Mouse (Mus musculus) hindbrain, embryonic 11.5 days (tissue): ENCODE measurements at regions not wholly inside any gene's neighbourhood (a gene's known extent, or its start where the extent isn't known, plus 50 kb on each side); places are given as distances from the start of the nearest gene placed in this dataset.
A peak's percentile ranks its signal among the peaks of the same experiment; 100 is the strongest.

Experiments used
- ATAC-seq: fragments of 200-750 bp; cut with Nextera tagmentation; 2 replicates; pipeline ENCODE4 v1.8.0; 2017; ENCODE audit warnings: mild to moderate bottlenecking, moderate TSS enrichment, moderate library complexity; ENCODE audit not compliant: low FRiP score
- DNase-seq: peaks from one replicate; pipeline ENCODE4 v3.0.0-alpha.2; 2015; ENCODE audit warnings: low spot score
- H3K27ac ChIP-seq: fragments of 300-500 bp; sonication (generic); 2 replicates; pipeline ENCODE4 v1.5.1; 2014; ENCODE audit warnings: mild to moderate bottlenecking, low read depth, low read length
- H3K27me3 ChIP-seq: fragments of 300-500 bp; sonication (generic); 2 replicates; pipeline ENCODE4 v1.6.1; 2014; ENCODE audit warnings: mild to moderate bottlenecking, low read length, moderate library complexity, mixed read lengths; ENCODE audit not compliant: control insufficient read depth, insufficient read depth
- H3K36me3 ChIP-seq: fragments of 300-500 bp; sonication (generic); 2 replicates; pipeline ENCODE4 v1.6.1; 2014; ENCODE audit warnings: mild to moderate bottlenecking, low read length, moderate library complexity, mixed read lengths; ENCODE audit not compliant: control insufficient read depth, insufficient read depth
- H3K4me1 ChIP-seq: fragments of 300-500 bp; sonication (generic); replicated peaks from 2 replicates; pipeline ENCODE4 v1.6.1; 2014; ENCODE audit warnings: low read length, mixed read lengths; ENCODE audit not compliant: control insufficient read depth, insufficient read depth
- H3K4me2 ChIP-seq: fragments of 300-500 bp; sonication (generic); replicated peaks from 2 replicates; pipeline ENCODE4 v1.6.1; 2014; ENCODE audit warnings: mild to moderate bottlenecking, low read depth, low read length
- H3K4me3 ChIP-seq: fragments of 300-500 bp; sonication (generic); 2 replicates; pipeline ENCODE4 v1.5.1; 2014; ENCODE audit warnings: low read depth, low read length
- H3K9ac ChIP-seq: fragments of 300-500 bp; sonication (generic); 2 replicates; pipeline ENCODE4 v1.6.1; 2014; ENCODE audit warnings: low read depth, low read length
- H3K9me3 ChIP-seq: fragments of 300-500 bp; sonication (generic); 2 replicates; pipeline ENCODE4 v1.6.1; 2016; ENCODE audit warnings: low read length; ENCODE audit not compliant: control insufficient read depth
- WGBS: fragments of 180-500 bp; shearing (Covaris S2); extraction: QIAGEN DNeasy Blood & Tissue Kit; methylation state at CpG from one replicate; pipeline ENCODE4 v1.1.7; 2014; 5-methylcytosine and 5-hydroxymethylcytosine counted together

GRCm38 (mm10) chr17:67509091-67509618 lies 123.4 kb downstream of the Lrrc30 start:
- Histone ChIP-seq H3K9me3 (no peaks in the 10 kb centered on the region), H3K9ac (no peak overlapping the region), H3K27me3 (no peaks in the 10 kb centered on the region), H3K36me3 (no peaks in the 10 kb centered on the region), H3K27ac (no peak overlapping the region), H3K4me2 (no peak overlapping the region), H3K4me3 (no peak overlapping the region), H3K4me1 (no peaks in the 10 kb centered on the region)
- DNase-seq (no peak), ATAC-seq (no peak)
- 91% methylated on average over 6 of the region's 6 CpGs for WGBS

GRCm38 (mm10) chr17:67508353-67508752 lies 124.2 kb downstream of the Lrrc30 start:
- DNase-seq = no peak
- Histone ChIP-seq H3K27ac (no peak overlapping the region), H3K4me2 (no peak overlapping the region), H3K9me3 (no peaks in the 10 kb centered on the region), H3K27me3 (no peaks in the 10 kb centered on the region), H3K4me3 (no peak overlapping the region), H3K9ac (no peak overlapping the region), H3K4me1 (no peaks in the 10 kb centered on the region), H3K36me3 (no peaks in the 10 kb centered on the region)
- no peak for ATAC-seq
- WGBS = 59% methylated on average over 2 of the region's 2 CpGs

GRCm38 (mm10) chr17:67506466-67506865 lies 126.1 kb downstream of the Lrrc30 start:
- H3K9me3 ChIP-seq = no peaks in the 10 kb centered on the region
- no peak for DNase-seq
- 62% methylated on average over 2 of the region's 2 CpGs for WGBS

GRCm38 (mm10) chr17:67504502-67505033 lies 128.0 kb downstream of the Lrrc30 start:
- Histone ChIP-seq H3K4me3 (no peak overlapping the region), H3K4me1 (no peaks in the 10 kb centered on the region), H3K27ac (no peak overlapping the region), H3K9ac (no peak overlapping the region), H3K27me3 (no peaks in the 10 kb centered on the region), H3K36me3 (no peaks in the 10 kb centered on the region), H3K9me3 (no peaks in the 10 kb centered on the region), H3K4me2 (no peak overlapping the region)
- ATAC-seq (no peak), DNase-seq (no peak)
- WGBS = 82% methylated on average over 9 of the region's 9 CpGs

More at GRCm38 (mm10) chr17:67506466-67506865, 126.1 kb downstream of the Lrrc30 start:
- no peak for ATAC-seq
- H3K27ac ChIP-seq = no peak overlapping the region
- no peak overlapping the region for H3K4me3 ChIP-seq
- H3K4me2 ChIP-seq = no peak overlapping the region
- no peak overlapping the region for H3K9ac ChIP-seq
- H3K27me3 ChIP-seq = no peaks in the 10 kb centered on the region
- H3K4me1 ChIP-seq = no peaks in the 10 kb centered on the region
- H3K36me3 ChIP-seq = no peaks in the 10 kb centered on the region

GRCm38 (mm10) chr17:67503125-67503878 lies 129.2 kb downstream of the Lrrc30 start:
- Histone ChIP-seq H3K4me3 (no peak overlapping the region), H3K4me2 (no peak overlapping the region), H3K4me1 (no peaks in the 10 kb centered on the region), H3K36me3 (no peaks in the 10 kb centered on the region), H3K27me3 (no peaks in the 10 kb centered on the region), H3K27ac (no peak overlapping the region), H3K9ac (no peak overlapping the region), H3K9me3 (no peaks in the 10 kb centered on the region)
- WGBS = 80% methylated on average over 6 of the region's 6 CpGs
- ATAC-seq = no peak
- DNase-seq = no peak

GRCm38 (mm10) chr17:67502628-67503027 lies 129.9 kb downstream of the Lrrc30 start:
- Histone ChIP-seq H3K4me2 (no peak overlapping the region), H3K36me3 (no peaks in the 10 kb centered on the region), H3K27ac (no peak overlapping the region), H3K4me3 (no peak overlapping the region), H3K9ac (no peak overlapping the region), H3K9me3 (no peaks in the 10 kb centered on the region), H3K4me1 (no peaks in the 10 kb centered on the region), H3K27me3 (no peaks in the 10 kb centered on the region)
- 86% methylated on average over 4 of the region's 4 CpGs for WGBS
- DNase-seq (no peak), ATAC-seq (no peak)

GRCm38 (mm10) chr17:67499783-67500641 lies 132.5 kb downstream of the Lrrc30 start:
- DNase-seq (peak; percentile 34), ATAC-seq (0 out of 2 replicates have a peak, but pooled peaks have one; percentile 40)
- H3K4me2 ChIP-seq = no peak overlapping the region
- H3K36me3 ChIP-seq = no peaks in the 10 kb centered on the region
- 62% methylated on average over 28 of the region's 28 CpGs for WGBS
- no peak overlapping the region for H3K27ac ChIP-seq
- H3K9me3 ChIP-seq = no peaks in the 10 kb centered on the region
- no peaks in the 10 kb centered on the region for H3K4me1 ChIP-seq
- H3K4me3 ChIP-seq = no peak overlapping the region
- H3K27me3 ChIP-seq = no peaks in the 10 kb centered on the region
- no peak overlapping the region for H3K9ac ChIP-seq

GRCm38 (mm10) chr17:67497380-67497779 lies 135.1 kb downstream of the Lrrc30 start:
- DNase-seq (no peak), ATAC-seq (no peak)
- WGBS = 91% methylated on average over 8 of the region's 8 CpGs
- H3K4me1 ChIP-seq = no peaks in the 10 kb centered on the region
- H3K27ac ChIP-seq = no peak overlapping the region
- H3K4me3 ChIP-seq = no peak overlapping the region
- H3K9me3 ChIP-seq = no peaks in the 10 kb centered on the region
- H3K9ac ChIP-seq = no peak overlapping the region
- H3K36me3 ChIP-seq = no peaks in the 10 kb centered on the region
- H3K27me3 ChIP-seq = no peaks in the 10 kb centered on the region
- no peak overlapping the region for H3K4me2 ChIP-seq
